Mouse (Mus musculus): ENCODE data around the gene Tmub1. TPM values are rescaled to one million over a fixed set of nuclear protein-coding genes. Genes with fewer than 3 reads are reported as not detected.
A peak's percentile ranks its signal among the peaks of the same experiment; 100 is the strongest.

Tmub1 gene
- total RNA-seq, 4 experiments from 2014 or later: 19.0 to 23.5 (median 19.7) TPM

DNA sequence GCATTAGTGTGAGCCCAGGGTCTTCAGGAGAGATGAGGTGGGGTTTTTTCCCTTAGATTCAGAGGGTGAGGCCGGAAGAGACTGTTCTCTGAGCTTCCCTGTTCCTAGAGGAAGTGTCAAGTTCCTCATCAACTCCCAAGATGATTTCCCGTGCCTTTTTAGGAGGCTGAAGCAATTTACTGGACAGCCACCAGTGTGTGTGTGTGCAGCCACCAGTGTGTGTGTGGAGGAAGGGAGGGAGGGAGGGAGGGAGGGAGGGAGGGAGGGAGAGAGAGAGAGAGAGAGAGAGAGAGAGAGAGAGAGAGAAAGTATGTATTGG is 6.3 kb upstream of the Tmub1 start:
- no peak for DNase-seq (ENCODE audit: low spot score in 2 of 2)

DNA sequence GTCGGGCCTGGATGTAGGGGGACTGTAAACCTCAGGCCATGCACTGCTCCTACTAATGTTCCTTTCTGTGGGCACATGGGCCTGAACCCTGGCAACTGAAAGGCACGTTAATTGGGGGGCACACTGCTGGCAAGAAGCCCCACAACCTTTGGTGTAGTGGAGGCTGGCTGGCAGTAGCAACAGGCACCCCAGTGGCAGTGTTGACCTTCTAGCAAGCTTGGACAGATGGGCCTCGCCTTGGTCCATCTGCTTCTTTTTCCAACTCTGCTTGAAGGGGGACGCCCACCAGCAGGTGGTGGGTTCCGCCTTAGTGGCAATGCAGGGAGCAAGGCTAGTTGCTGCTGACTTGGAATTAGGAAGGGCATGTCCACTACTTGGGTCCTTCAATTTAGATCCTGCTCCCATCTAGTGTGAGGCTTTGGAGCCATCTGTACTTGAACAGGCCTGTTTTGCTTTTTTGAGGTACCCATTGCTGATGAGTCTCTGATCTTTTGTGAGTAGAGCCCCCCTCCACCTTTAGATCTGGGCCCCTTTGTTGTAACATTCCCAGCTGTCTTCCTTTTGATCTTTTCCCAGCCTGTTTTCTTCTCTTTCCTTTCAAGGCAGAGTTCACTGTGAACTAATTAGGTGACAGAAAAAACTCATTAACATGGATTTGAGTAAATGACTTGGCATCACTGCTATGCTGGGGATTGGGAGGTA is 5.8 kb upstream of the Tmub1 start:
- no peak for DNase-seq (ENCODE audit: low spot score in 2 of 2)

DNA sequence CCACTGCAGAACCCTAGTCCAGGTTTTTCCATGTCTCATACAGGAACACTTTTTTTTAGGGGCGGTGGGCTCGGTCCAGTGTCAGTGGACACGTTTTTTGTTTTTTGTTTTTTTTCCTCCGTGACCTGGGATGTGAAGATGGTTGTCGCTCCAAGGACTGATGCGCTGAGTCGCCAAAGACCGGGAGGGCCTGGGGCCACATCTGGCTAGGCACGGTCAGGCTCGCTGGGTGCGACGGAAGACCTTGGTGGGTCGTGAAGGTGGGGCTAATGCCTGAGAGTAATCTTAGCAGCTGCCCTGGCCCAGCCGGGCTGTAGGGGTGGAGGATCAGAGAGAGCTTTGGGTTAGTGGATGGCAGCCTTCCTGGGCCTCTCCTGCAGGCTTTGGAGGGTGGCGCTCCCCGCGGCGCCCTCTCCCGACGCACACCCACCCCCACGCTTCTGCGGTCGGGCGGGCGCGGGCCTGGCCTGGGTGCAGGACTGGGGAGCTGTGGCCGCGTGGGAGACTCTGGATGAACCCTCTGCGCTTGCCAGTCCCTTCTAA is 5.1 kb upstream of the Tmub1 start:
- no peak for DNase-seq (ENCODE audit: low spot score in 2 of 2)

DNA sequence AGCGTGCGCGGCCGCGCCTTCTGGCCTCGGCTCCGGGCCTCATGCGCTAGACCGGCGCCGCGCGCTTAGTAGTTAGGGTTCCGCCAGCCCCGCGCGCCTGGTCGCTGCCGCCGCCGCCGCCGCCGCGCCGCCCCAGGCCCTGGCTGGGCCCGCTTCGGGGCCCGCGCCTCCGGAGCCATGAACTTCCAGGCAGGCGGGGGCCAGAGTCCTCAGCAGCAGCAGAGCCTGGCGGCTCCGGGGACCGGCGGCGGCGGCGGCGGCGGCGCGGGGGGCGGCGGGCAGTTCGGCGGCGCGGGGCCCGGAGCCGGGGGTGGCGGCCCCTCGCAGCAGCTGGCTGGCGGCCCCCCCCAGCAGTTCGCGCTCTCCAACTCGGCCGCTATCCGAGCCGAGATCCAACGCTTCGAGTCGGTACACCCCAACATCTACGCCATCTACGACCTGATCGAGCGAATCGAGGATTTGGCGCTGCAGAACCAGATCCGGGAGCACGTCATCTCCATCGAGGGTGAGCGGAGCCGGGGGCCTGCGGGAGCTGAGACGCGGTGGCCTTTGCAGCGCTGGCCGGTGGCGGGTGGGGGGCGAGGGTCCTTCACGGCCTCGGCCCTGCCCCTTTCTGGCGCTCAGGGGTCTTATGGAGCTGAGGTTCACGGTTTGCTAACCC is 4.5 kb upstream of the Tmub1 start, which contains the start of gene Agap3:
Agap3 (plus strand) TSS at position 148 of the 661 bp plus-strand sequence.
- no peak for DNase-seq (ENCODE audit: low spot score in 2 of 2)

DNA sequence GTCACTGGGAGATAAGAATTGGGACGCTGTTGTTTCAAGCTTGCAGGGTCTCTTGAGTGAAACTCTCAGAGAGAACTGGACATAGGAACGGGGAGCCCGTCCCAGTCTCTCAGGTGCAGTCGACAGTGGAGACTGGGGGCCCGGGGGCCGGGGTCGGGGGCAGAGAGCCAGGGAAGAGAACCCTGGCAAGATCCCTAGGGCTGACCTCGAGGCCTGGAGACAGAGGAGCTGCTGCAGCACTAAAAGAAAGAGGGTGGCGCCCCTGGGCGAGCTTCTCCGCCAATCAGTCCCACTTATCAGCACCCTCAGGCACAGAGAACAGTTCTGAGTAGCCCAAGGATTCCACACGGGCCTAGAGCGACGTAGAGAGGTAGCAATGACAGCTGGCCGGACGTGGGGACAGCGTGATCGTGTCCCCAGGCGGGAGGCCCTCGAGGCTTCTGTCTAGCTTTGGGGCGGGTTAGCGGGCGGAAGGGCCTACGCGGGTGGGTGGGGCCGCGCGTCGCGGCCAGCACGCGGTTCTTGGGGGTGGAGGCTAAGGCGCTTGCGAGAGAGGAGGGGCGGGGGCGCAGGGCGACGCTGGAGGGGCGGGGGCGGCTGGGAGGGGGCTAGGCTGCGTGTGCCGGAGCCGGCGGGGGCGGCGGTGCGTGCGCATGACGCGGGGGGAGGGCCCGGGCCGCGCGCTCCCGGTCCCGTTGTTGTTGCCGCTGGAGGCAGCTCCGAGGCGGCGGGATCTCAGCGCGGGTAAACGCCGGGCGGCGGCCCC is 3.8 kb upstream of the Tmub1 start:
- DNase-seq (ENCODE audit: low spot score in 2 of 2): peak; percentile 70 to 79

DNA sequence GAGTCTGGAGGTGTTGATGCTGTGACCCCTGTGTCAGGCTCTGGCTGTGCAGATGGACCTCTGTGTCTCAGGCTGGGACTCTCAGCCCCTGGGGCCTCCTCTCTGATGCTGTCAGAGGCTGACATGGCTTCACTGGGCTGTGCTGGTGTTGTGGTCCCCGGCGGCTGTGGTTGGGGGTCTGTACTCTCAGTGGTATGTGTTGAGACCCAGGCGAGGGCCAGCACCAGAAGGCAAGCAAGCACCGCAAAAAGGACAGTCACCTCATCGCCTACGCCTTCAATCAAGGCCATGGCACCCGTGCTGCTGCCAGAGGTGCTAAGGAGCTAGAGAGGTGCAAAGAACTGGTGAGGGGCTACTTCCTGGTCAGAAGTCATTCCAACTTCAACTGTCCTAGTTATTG is 1.0 kb downstream of the Tmub1 start:
- DNase-seq (ENCODE audit: low spot score in 2 of 2): no peak

DNA sequence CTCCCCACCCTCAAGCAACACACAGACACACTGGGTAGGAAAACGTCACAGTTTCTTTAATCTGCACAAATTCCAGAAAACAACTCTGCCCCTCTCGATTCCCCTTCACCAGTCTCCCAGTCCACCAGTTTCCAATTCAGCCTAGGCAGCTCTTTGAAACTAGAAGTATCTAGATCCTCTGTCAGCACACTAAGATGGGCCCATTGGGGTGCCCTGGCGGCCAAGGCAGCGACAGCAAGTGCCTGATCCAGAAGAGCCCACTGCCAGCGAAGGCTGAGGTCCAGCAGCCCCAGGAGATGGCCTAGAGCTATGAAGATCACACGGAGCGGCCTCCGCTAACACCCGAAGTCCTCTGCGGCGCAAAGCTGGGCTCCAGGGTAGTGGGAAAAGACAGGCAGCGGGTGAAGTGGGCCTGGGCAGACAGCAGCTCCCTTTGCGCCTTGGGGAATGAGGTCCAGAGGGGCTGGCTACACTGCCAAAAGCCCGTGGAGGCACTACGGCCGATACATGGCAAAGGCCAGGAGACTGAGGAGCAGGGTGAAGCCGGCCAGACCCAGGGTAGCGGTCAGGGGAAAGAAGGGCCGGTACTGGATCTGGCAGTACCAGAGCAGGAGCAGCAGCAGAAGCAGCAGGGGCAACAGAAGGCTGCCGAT is 2.1 kb downstream of the Tmub1 start:
- DNase-seq (ENCODE audit: low spot score in 2 of 2): no peak

DNA sequence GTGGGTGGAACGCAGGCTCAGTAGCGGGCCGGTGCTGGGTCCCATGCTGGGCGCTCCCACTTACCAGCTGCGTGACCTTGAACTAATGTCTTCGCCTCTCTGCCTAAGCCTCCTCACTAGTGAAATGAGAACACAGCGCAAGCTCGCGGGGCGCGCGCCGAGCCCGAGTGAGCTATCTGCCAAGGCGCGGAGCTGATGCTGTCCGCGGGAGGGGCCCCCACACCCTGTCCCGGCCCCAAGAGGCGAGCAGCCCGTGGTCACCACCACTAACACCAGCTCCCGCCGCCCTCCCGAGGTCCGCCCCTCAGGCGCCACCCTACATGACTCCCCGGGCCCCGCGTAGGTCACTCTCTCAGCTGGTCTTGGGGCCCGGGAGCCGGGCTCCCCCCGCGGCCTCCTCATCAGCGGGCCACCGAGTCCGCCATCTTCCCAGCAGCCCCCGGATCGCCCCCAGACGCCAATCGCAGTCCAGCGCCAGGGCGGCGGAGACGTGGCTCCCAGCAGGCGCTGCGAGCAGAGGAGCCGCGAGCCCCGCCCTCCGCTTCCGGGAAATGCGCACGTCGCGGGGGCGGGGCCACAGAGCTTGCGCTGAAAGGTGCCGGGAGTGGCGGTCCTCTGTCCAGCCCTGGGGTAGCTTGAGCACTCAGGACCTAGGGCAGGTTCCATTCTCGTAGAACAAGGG is 2.8 kb downstream of the Tmub1 start, which contains the start of gene Fastk:
Fastk (minus strand) TSS at position 542 of the 682 bp plus-strand sequence.
- peak; percentile 87 to 94 for DNase-seq (ENCODE audit: low spot score in 2 of 2)

DNA sequence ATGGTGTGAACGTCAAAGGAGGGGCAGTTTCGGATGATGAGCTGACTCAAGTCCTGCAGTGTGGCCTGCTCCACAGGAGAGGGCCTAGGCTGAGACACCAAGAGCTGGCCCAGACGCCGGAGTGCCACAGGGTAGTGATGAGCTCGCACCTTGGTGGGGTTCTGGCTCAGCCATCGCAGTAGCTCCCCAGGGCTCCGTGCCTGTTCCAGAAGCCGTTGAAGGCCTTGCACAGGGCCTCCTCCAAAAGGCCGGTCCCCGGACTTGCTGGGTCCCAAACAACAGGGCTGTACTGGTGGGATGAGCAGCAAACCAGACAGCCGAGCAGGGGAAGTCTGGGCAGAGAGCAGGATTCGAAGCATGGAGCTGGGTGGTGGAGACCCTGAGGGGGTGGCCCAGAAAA is 3.7 kb downstream of the Tmub1 start:
- DNase-seq (ENCODE audit: low spot score in 2 of 2): no peak

DNA sequence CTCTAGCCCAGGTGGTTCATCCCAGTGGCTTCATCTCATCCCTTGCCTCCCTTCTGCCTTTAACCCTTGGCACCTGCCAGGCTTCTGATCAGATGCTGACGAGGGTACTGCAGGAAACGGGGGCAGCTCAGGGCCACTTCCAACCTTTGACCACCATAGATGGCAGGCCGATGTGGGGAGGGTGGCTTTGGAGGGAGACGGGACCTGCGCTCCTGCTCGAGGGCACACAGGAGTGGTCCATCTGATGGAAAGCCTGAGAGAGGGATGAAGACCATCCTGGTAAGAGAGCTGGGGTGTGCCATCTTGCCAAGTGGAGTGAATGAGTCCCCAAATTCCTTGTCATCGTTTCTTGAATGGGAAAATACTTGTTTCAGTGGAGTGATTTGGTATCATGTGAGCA is 4.5 kb downstream of the Tmub1 start:
- DNase-seq (ENCODE audit: low spot score in 2 of 2): no peak

DNA sequence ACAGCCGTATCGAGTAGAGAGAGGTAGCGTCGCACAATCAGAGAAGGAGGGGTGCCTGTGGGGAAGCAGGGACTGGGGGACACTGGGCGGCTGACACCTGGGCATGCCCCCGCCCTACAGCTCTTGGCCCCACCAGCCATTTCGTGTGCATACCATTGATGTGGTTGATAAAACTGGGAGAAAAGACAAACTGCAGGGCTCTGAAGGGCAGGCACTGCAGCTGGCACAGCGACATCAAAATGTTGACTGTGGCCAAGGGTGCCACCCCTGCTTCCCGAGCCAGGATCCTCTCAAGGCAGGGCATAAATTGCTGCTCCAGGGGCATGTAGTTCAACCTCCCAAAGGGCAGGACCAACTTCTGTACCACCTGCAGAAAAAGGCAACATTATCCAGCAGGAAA is 5.6 kb downstream of the Tmub1 start:
- DNase-seq (ENCODE audit: low spot score in 2 of 2): no peak

DNA sequence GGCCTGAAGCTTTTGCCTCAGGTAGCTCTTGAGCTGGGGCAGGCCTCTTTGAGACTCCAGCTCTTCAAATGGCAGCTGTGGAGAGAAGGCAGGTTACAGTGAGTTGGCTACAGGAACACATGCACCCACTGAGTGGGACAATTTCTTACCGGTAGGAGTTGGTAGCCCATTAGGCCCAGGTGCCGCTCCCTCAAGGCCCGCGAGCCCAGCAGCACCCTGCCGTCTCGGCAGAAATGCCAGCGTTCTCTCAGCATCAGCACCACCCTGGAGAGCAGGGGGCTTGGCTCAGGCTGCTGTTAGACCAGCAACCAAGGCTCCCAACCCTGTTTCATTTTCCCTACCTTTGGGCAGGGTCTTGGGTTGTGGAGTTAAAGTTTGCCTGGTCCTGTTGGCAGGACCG is 6.5 kb downstream of the Tmub1 start:
- DNase-seq (ENCODE audit: low spot score in 2 of 2): no peak

DNA sequence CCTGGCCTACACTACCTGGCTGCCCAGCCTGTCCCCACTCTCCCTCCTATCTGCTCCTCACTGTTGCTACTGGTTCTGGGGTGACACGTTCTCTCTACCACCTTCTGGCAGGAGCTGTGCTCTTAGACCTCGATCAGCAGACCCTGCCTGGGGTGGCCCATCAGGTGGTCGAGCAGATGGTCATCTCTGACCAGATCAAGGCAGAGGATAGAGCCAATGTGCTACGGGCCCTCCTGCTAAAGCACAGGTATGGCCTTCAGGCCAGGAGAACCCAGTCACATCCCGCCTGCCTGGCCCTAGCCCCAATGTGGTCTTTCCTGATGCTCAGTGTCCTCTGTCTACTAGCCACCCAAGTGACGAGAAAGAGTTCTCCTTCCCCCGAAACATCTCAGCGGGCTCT is 13.7 kb downstream of the Tmub1 start:
- DNase-seq (ENCODE audit: low spot score in 2 of 2): no peak

DNA sequence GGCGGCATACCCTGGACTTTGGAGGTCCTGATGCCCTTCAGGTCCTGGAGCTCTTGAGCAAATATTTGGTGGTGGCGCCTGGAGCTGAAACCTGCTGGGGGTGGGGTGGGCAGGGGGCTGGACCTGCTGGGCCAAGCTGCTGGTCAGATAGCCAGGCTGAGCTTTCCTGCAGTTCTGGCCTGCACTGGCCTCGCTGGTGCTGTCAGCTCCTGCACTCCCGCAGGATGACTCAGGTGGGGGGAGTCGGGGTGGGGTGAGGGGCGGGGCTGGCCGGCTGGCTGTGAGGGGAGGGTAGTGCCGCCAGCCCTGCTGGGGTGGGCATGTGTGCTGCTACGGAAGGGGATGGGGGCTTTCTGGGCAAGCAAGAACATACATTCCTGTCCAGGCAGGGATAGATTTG is 19.1 kb downstream of the Tmub1 start:
- no peak for DNase-seq (ENCODE audit: low spot score in 2 of 2)

DNA sequence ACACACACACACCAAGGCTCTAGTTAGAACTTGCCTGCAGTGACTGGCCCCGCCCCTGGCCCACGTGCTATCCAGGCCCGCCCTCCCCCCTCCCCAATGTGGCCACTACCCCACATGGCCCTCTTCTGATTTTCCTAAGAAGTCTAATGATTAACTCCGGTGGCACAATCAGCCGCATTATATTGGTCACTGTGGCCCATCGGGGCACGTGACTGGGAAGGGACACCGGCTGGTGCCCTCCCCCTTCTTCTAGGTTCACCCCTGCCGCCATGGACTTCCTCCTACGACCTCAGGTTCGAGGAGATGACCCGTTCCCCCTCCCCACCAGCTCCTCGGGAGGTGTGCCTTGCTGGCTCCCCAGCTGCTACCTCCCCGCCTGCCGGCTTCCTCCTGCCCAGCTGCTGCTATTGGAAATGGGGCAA is 19.7 kb downstream of the Tmub1 start:
- DNase-seq (ENCODE audit: low spot score in 2 of 2): no peak

DNA sequence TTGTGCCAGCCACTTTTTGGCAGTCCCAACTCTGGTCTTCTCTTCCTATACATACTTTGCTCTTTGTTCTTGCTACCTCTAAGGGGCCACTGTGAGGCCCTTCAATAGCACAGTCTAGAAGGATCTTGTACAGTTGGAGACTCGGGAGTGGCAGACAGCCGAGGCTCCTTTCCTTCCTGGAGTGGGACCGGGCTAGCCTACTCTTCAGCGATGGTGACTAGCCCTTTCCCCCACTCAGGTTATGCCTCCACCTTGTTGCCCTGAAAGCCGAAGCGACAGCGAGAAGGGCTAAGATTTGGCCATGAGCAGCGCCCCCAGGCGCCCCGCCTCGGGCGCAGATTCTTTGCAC is 20.4 kb downstream of the Tmub1 start:
- no peak for DNase-seq (ENCODE audit: low spot score in 2 of 2)

DNA sequence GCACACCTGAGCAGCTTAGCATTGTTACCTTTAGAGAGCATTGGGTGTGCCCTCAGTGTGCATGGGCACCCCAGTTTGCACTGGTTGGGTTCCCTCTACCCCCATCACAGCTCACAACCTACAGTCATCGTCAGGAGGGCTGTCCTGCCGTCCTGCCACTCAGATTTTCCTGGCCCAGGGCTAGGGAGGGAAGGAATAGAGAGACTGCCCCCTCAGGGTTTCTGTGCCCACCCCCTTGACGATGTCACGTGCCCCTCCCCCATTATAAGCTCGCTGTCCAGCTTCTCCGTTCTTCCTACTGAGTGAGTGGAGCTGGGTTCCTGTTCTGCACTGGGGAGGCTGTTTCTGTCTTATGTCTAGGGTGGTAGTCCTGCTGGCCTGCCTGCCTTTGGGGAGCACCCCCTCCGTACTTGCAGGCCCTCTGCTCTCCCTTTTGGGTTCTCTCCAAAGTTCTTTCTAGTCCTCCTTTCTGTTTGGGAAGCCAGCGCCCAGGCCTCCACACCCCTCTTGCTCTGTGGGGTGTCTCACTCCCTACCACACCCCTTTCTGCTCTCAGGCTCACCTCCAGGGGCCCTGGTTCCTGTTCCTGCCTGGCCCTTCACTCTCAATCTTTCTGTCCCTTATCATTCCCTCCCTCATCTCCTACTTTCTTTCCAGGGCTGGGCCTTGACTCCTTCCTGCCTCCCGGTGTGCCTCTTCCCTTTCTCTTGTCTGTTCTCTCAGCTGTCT is 20.9 kb downstream of the Tmub1 start:
- no peak for DNase-seq (ENCODE audit: low spot score in 2 of 2)

DNA sequence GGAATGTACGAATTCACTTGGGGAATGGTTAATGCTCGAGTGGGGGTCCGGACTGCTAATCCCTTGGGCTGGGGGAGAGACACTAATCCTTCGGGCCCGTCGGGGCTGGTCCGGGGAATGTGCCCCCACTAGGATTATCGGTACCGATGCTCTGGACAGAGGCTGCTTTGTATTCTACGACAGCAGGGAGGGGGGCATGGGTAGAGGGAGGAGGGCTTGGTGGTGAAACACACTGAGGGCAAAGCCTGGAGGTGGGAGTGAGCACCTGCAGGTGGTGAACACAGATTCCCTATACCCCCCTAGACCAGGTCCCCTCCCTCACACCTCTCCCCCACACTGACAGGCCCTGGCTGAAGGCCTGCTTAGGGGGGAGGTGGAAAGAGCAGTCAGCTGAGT is 21.6 kb downstream of the Tmub1 start:
- DNase-seq (ENCODE audit: low spot score in 2 of 2): no peak

DNA sequence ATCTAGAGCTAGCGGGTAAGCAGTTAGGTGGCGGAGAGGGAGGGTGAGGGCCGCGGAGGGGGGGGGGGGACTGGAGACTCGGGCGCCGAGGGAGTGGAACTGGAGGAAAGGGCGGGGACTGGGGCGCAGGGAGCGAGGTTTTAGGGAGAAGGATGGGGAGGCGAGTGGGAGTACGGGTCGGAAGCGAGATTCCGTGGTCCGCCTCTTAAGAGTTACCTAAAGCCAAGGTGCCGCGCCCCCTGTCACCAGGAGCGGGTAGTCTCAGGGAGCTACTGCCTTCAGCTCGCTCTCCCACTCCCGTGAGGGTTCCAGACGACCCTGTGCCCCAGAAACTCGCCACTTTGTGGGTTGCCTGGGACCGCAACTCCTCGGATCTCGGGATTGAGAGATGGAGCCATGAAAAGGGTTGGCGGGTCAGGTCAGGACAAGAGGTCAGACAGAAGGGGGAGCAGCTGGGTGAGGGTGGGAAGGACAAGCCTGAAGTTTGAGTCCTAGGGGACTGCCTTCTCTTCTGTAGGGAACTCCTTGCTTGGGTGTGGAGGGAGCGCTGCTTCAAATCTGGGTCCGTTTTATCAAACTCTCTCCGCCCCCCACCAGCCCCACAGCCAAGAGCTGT is 22.1 kb downstream of the Tmub1 start:
- no peak for DNase-seq (ENCODE audit: low spot score in 2 of 2)

DNA sequence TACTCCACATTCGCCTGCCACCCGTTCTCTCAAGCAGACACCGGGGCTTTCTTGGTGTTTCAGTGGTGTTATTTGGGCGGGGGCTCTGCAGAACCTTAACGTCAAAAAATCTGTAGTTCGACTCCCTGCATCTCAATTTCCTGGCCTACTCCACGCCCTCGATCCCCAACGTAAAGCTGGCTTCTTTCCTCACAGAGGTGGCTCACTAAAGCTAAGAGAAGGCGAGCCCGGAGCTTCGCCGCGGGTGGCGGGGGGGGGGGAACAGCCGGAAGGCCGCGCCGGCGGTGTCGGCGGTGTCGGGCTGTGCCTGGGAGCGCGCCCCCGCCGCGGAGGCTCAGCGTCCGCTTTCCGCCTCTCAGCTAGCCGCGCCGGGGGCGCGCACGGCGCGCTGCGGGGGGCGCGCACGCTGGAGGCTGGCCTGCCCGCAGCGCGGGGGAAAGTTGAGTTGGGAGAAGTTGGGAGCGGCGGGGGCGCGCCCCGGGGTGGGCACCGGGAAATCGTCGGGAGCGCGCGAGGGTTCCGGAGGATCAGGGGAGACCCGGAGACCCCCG is 22.7 kb downstream of the Tmub1 start:
- DNase-seq (ENCODE audit: low spot score in 2 of 2): peak in 1 of 2 experiments; percentile 53

Measured in layer of hippocampus, adult 8-10 months (tissue).